Mouse (Mus musculus): Measurements from ENCODE around the gene Gpc6.

The Gpc6 gene

GRCm38 (mm10) chr14:117908231-117908920 lies 983.3 kb downstream of the Gpc6 start:
- in situ Hi-C loops (cut with MboI; ENCODE audit: low sequenced_read_pairs), result no loop called here

DNA sequence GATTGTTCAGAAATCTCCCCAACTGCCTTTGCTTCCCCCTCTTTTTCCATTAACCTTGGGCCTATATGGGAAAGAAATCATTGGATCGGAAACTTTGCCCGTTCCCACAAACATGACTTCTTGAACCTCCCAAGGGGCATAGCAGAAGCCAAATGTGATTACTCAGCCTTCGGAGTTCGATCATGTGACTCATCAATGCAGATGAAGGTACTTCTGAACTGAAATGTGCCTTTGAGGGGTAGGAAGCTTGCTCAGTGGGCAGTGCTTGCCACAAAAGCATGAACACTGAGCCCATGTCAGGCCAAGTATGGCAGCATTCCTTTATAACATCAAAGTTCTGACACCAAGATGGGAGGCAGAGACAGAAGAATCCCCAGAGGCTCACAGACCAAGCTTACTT lies 983.9 kb downstream of the Gpc6 start:
- in situ Hi-C loops (cut with MboI; ENCODE audit: low sequenced_read_pairs), result no loop called here

GRCm38 (mm10) chr14:117910323-117910722 lies 985.2 kb downstream of the Gpc6 start:
- in situ Hi-C loops (cut with MboI; ENCODE audit: low sequenced_read_pairs), result no loop called here

GRCm38 (mm10) chr14:117912624-117913270 lies 987.6 kb downstream of the Gpc6 start:
- in situ Hi-C loops (cut with MboI; ENCODE audit: low sequenced_read_pairs), result no loop called here

DNA sequence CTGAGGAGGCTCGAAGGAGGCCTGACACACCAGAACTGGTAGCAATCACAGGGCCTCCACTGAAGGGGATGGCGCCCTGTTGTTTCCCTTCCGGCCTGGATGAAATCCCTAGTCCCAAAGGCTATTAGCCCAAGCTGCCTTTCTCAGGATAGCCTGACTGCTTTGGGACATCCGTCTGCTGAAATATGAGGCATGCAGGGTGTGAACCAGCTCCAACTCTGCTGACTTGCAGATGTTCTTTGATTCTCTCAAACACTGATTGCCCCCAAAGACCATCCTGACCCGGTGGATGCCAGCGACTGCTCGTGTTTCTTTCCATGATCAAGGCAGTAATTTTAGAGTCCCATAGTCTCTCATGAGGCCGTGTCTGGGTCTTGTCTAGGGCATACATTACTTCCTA lies 991.5 kb downstream of the Gpc6 start:
- in situ Hi-C loops (cut with MboI; ENCODE audit: low sequenced_read_pairs), result no loop called here

DNA sequence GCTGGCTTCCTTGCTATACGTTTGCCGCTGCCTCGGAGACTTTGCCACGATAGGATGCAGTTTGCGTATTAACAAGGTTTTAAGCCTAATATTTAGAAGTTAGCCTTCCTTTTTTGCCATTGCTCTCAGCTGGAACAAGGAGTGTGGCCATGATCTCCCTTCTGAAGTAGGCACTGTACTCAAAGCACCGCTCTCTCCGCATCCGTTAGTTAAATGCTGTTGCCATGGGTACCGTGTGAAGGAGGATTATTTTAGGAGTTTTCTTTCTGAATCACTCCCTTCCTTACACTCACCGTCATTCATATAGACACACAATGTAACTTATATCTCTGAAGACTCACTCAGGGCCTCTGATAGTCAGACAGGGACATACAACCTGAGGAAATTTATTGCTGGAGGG lies 993.6 kb downstream of the Gpc6 start:
- in situ Hi-C loops (cut with MboI; ENCODE audit: low sequenced_read_pairs), result no loop called here

- in situ Hi-C loops (cut with MboI; ENCODE audit: low sequenced_read_pairs), result no loop called here
These were observed 994.5 kb downstream of the Gpc6 start for GRCm38 (mm10) chr14:117919612-117920011.

GRCm38 (mm10) chr14:117921393-117922014 lies 996.4 kb downstream of the Gpc6 start:
- in situ Hi-C loops (cut with MboI; ENCODE audit: low sequenced_read_pairs), result no loop called here

DNA sequence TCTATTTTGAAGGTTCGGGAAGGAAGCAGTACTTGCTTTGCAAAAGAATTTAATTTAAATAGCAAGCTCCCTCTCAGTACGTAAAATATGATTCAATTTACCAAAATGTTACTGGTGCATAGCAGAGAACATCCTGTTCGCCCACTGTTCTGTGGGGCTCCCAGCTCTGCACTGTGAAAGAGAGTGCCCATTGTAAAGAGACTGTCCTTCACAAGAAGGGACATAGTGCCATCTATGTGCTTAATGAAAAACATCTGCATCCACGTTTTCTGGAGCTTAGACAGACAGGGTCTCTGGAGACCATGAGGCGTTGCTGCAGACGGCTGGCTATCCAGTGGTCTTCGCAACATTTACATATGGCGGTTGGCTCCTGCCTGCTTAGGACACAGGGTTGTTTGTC lies 998.6 kb downstream of the Gpc6 start:
- in situ Hi-C loops (cut with MboI; ENCODE audit: low sequenced_read_pairs), result no loop called here

GRCm38 (mm10) chr14:117930105-117930847 lies 1005.2 kb downstream of the Gpc6 start:
- in situ Hi-C loops (cut with MboI; ENCODE audit: low sequenced_read_pairs), result loop anchor here (25.0 kb wide), 1 partner anchor 1368 kb away; no protein-coding TSS in a partner anchor

DNA sequence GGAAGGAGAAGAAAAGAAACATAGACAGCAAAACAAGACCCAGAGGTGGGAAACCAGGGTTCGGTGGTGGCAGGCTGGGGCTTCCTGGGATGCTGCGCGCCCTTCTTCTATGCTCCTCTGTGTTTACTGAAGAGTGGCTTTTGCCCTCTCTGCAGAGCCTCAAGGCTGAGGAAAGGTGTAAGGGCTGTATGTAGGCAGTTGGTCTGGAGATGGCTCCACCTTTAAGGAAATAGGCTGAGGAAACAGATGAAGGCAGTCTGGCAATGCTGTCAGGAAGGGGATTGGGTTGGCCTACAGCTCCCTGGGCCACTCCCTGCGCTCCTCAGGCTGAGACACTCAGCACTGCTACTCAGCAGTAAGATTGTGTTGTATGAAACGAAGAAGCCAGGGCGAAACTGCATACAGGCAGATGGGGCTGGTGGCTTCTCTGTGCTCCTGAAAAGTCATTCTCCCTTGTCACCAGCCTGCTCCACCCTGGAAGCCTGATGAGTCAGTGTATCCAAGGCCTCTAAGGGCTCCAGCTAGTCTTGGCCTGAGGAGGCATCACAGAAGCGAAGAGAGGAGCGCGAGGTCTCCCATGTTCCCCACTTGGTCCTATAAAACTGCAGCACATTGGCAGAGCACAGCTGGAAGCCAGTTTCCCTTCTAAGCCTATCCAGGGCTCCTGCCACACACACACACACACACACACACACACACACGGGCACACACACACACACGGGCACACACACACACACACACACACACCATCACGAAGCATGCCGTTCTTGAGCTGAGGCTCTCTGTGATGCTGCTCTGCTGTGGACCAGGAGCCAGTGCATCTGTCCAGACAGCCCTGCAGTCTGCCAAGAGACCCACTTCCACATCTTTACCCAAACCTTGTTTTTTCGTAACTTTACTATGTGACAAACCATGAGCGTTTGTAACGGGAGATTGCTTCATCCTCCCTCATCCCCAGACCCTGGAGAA lies 1006.0 kb downstream of the Gpc6 start:
- in situ Hi-C loops (cut with MboI; ENCODE audit: low sequenced_read_pairs), result loop anchor here (25.0 kb wide), 1 partner anchor 1369 kb away; no protein-coding TSS in a partner anchor

GRCm38 (mm10) chr14:117932163-117932851 lies 1007.2 kb downstream of the Gpc6 start:
- in situ Hi-C loops (cut with MboI; ENCODE audit: low sequenced_read_pairs), result loop anchor here (25.0 kb wide), 1 partner anchor 1370 kb away; no protein-coding TSS in a partner anchor

- in situ Hi-C loops (cut with MboI; ENCODE audit: low sequenced_read_pairs), result loop anchor here (25.0 kb wide), 1 partner anchor 1376 kb away; no protein-coding TSS in a partner anchor
These were observed 1013.4 kb downstream of the Gpc6 start for GRCm38 (mm10) chr14:117938554-117938953.

GRCm38 (mm10) chr14:117939471-117939870 lies 1014.4 kb downstream of the Gpc6 start:
- in situ Hi-C loops (cut with MboI; ENCODE audit: low sequenced_read_pairs), result loop anchor here (25.0 kb wide), 1 partner anchor 1377 kb away; no protein-coding TSS in a partner anchor

GRCm38 (mm10) chr14:117945920-117946503 lies 1020.9 kb downstream of the Gpc6 start:
- in situ Hi-C loops (cut with MboI; ENCODE audit: low sequenced_read_pairs), result loop anchor here (25.0 kb wide), 1 partner anchor 1384 kb away; no protein-coding TSS in a partner anchor

DNA sequence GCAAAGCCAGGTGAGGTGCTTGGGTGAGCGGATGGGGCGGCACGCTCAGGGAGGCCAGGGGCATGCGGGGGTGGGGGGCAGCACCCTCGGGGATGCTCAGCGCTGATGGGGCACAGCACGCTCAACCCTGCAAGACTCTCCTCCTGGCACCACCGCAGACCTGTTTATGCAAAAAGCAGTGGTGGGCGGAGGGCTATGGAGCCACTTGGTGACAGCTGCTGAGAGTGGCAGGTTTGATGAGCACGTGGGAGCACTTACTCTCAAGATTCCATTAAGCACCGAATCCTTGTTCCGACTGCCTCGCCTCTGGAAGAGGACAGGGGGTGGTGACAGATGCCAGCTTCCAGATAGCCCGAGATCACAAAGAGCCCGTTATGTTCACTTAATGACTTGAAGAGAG lies 1026.2 kb downstream of the Gpc6 start:
- in situ Hi-C loops (cut with MboI; ENCODE audit: low sequenced_read_pairs), result no loop called here

DNA sequence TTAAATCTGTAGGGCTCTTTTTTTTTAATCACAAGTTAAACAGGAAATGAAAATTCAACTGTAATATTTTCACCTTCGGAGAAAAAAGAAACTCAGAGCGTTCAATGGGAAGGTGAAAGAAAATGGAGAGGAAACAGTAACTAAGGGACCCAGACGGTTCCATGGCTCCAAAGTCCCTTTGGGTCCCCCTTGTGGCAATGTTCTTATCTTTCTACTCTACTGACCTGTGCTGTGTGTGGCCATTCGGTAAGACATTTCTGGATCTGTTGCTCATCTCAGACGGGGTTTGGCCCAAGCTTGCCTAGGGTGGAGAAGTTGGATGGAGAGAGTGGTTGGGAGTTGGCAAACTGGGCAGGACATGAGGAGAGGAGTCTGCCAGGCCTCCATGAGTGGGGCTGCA lies 1026.6 kb downstream of the Gpc6 start:
- in situ Hi-C loops (cut with MboI; ENCODE audit: low sequenced_read_pairs), result no loop called here

- in situ Hi-C loops (cut with MboI; ENCODE audit: low sequenced_read_pairs), result no loop called here
These were observed 1030.9 kb downstream of the Gpc6 start for GRCm38 (mm10) chr14:117956051-117956450.

GRCm38 (mm10) chr14:117958389-117958788 lies 1033.3 kb downstream of the Gpc6 start:
- in situ Hi-C loops (cut with MboI; ENCODE audit: low sequenced_read_pairs), result no loop called here
